8 mouse cellular contexts compared by ENCODE assay signal in the genomic region with DNA sequence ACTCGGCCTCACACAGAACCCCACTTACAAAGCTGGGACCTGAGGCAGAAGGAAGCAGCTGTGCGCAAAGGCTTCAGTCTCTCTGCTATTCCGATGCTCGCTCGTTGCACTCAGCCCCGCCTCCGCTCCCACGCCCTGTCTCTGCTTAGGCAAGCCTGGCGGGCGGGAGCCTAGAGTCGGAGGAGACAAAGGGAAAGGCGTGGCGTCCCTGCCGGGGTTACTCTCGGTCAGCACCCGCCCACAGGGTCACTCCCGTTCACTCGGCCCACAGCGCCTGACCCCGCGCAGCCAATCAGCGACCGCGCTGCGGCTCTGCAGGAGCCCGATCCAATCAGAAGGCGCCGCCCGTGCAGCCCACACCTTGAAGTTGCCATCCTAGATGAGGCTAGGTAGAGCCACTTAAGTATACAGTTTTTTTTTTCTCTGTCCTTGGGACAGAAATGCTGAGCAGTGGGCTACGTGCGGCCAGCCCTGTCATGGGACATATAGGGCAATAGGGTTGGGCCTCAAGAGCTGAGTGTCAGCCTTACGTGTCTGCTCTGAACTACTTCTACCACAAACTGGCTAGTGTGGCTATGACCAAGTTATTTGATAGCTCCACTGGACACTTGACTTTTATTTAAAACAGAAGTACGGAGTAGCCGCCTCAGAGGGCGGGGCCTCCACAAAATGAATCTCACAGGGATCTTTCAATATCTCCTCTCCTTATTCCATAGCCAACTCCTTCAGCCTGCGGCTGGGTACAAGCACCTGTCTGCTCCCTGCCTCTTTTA. TPM values are rescaled to one million over a fixed set of nuclear protein-coding genes. Genes with fewer than 3 reads are reported as not detected.
DNase-seq lines count a peak whose midpoint lies in the region; ATAC-seq and TF ChIP-seq lines count a peak whose summit lies in the region.

No protein-coding gene starts in this region.

- intact Hi-C loops in heart, postnatal 36 days (cut with DNase I) = loop anchor here (2.0 kb wide), 1 partner anchor 19 kb away; no protein-coding TSS in a partner anchor

- WGBS in forebrain, embryonic 15.5 days = 3% methylated on average over 36 of the region's 36 CpGs
- WGBS in lung, embryonic 14.5 days = 1% methylated on average over 36 of the region's 36 CpGs
- 4% methylated on average over 36 of the region's 36 CpGs for WGBS in olfactory bulb, adult 2 months
- WGBS in thymus, adult 2 months = under 1% methylated on average over 36 of the region's 36 CpGs

- peak; percentile 99 for DNase-seq in ES-E14 (ENCODE audit: low read depth, low spot score)
- peak; percentile 96 for DNase-seq in cerebellum, adult 11-12 months
- peak; percentile 91 to 92 for DNase-seq in heart, postnatal 36 days
- peak; percentile 87 to 93 for DNase-seq in layer of hippocampus, adult 2 months (ENCODE audit: low spot score in 2 of 2)
- DNase-seq in lung, embryonic 14.5 days = peak; percentile 99
- peak; percentile 97 for DNase-seq in thymus, adult 2 months

- TF ChIP-seq CTCF in layer of hippocampus, adult 2 months (conservative IDR thresholded peaks at IDR 0.05) = 0 out of 2 replicates have a peak, but pooled peaks have one; percentile 7
- no peak for TF ChIP-seq CTCF in lung, embryonic 14.5 days (IDR thresholded peaks at IDR 0.05; ENCODE audit: low read depth)
- TF ChIP-seq CTCF in olfactory bulb, adult 2 months (IDR thresholded peaks at IDR 0.05; ENCODE audit: insufficient read depth, low read depth, low read length) = no peak
- peak; percentile 52 for TF ChIP-seq CTCF in thymus, adult 2 months (IDR thresholded peaks at IDR 0.05; ENCODE audit: borderline replicate concordance, control insufficient read depth, extremely low read depth, insufficient read depth, low read length, poor library complexity)

- H3K9ac ChIP-seq in ES-E14 (ENCODE audit: insufficient read depth, low read depth, low read length, poor library complexity, severe bottlenecking) = peak overlapping the region; percentile 59
- peak overlapping the region; percentile 54 for H3K9ac ChIP-seq in forebrain, embryonic 15.5 days (replicated peaks)
- H3K9ac ChIP-seq in lung, embryonic 14.5 days = peak overlapping the region; percentile 56

- ATAC-seq in forebrain, embryonic 15.5 days (replicated peaks) = peak; percentile 96
- ATAC-seq in lung, embryonic 14.5 days (ENCODE audit: insufficient read depth) = peak; percentile 98

- peak overlapping the region; percentile 61 to 75 for H3K4me3 ChIP-seq in ES-E14 (ENCODE audit: insufficient read depth in 1 of 2, low read depth in 1 of 2, low read length in 2 of 2, poor library complexity in 1 of 2, severe bottlenecking in 1 of 2)
- peak overlapping the region; percentile 48 for H3K4me3 ChIP-seq in forebrain, embryonic 15.5 days
- peak overlapping the region; percentile 62 for H3K4me3 ChIP-seq in layer of hippocampus, adult 2 months
- peak overlapping the region; percentile 45 for H3K4me3 ChIP-seq in lung, embryonic 14.5 days (ENCODE audit: low read depth, low read length)
- peak overlapping the region; percentile 36 for H3K4me3 ChIP-seq in olfactory bulb, adult 2 months (ENCODE audit: insufficient read depth, low read depth, low read length)
- peak overlapping the region; percentile 54 for H3K4me3 ChIP-seq in thymus, adult 2 months (ENCODE audit: control insufficient read depth, insufficient read depth, low read length)

- peak overlapping the region; percentile 65 for H3K27ac ChIP-seq in ES-E14 (ENCODE audit: insufficient read depth, low read depth, low read length, poor library complexity, severe bottlenecking)
- peak overlapping the region; percentile 84 for H3K27ac ChIP-seq in forebrain, embryonic 15.5 days (replicated peaks)
- H3K27ac ChIP-seq in layer of hippocampus, adult 2 months = peak overlapping the region; percentile 91
- peak overlapping the region; percentile 93 for H3K27ac ChIP-seq in lung, embryonic 14.5 days (ENCODE audit: low read depth)
- H3K27ac ChIP-seq in olfactory bulb, adult 2 months (ENCODE audit: insufficient read depth, low read depth, low read length) = peak overlapping the region; percentile 89
- peak overlapping the region; percentile 98 for H3K27ac ChIP-seq in thymus, adult 2 months (ENCODE audit: control insufficient read depth, insufficient read depth, low read length)

- TF ChIP-seq POLR2A in olfactory bulb, adult 2 months (IDR thresholded peaks at IDR 0.05; ENCODE audit: insufficient read depth, low read depth, low read length) = peak; percentile 52; the same call in 1 of the 2 replicates
- peak; percentile 92 for TF ChIP-seq POLR2A in thymus, adult 2 months (IDR thresholded peaks at IDR 0.05; ENCODE audit: control insufficient read depth, extremely low read depth, insufficient read depth, low read length, poor library complexity)

- H3K4me1 ChIP-seq in ES-E14 (ENCODE audit: control insufficient read depth in 2 of 2, insufficient read depth in 2 of 2, low read length in 2 of 2, poor library complexity in 1 of 2) = peaks cover 3 to 16% of the 10 kb centered on the region in 2 experiments; a peak in 3 of 4 replicates
- peaks cover 28% of the 10 kb centered on the region for H3K4me1 ChIP-seq in forebrain, embryonic 15.5 days
- H3K4me1 ChIP-seq in lung, embryonic 14.5 days (ENCODE audit: insufficient read depth) = peaks cover 16% of the 10 kb centered on the region; the same call in 1 of the 2 replicates
- H3K4me1 ChIP-seq in olfactory bulb, adult 2 months (ENCODE audit: control insufficient read depth, insufficient read depth, low read length) = peaks cover 19% of the 10 kb centered on the region
- peaks cover 47% of the 10 kb centered on the region for H3K4me1 ChIP-seq in thymus, adult 2 months (replicated peaks; ENCODE audit: control insufficient read depth, insufficient read depth, low read length)

- no peaks in the 10 kb centered on the region for H3K36me3 ChIP-seq in ES-E14 (ENCODE audit: control insufficient read depth, insufficient read depth, low read length, poor library complexity, severe bottlenecking)
- no peaks in the 10 kb centered on the region for H3K36me3 ChIP-seq in forebrain, embryonic 15.5 days
- no peaks in the 10 kb centered on the region for H3K36me3 ChIP-seq in lung, embryonic 14.5 days (ENCODE audit: insufficient read depth)
- H3K36me3 ChIP-seq in thymus, adult 2 months (ENCODE audit: control insufficient read depth, insufficient read depth, low read length) = no peaks in the 10 kb centered on the region

- no peaks in the 10 kb centered on the region for H3K27me3 ChIP-seq in forebrain, embryonic 15.5 days
- H3K27me3 ChIP-seq in lung, embryonic 14.5 days (ENCODE audit: insufficient read depth, low read length) = no peaks in the 10 kb centered on the region
- no peaks in the 10 kb centered on the region for H3K27me3 ChIP-seq in thymus, adult 2 months (ENCODE audit: control insufficient read depth, insufficient read depth, low read length)

- H3K4me2 ChIP-seq in forebrain, embryonic 15.5 days (replicated peaks) = peak overlapping the region; percentile 79
- H3K4me2 ChIP-seq in lung, embryonic 14.5 days = peak overlapping the region; percentile 92

- in situ Hi-C loops in ES-E14 (cut with MboI; ENCODE audit: low sequenced_read_pairs in 2 of 2, unreplicated experiment in 2 of 2) = loop anchor here in 1 of 2 experiments (5.0 kb wide), 1 partner anchor 49 kb away; no protein-coding TSS in a partner anchor

- H3K9me3 ChIP-seq in ES-E14 (ENCODE audit: control insufficient read depth, insufficient read depth, low read depth, low read length) = no peaks in the 10 kb centered on the region
- no peaks in the 10 kb centered on the region for H3K9me3 ChIP-seq in forebrain, embryonic 15.5 days
- no peaks in the 10 kb centered on the region for H3K9me3 ChIP-seq in lung, embryonic 14.5 days (ENCODE audit: low read depth, low read length)

TF ChIP-seq in ES-E14, 5 proteins besides CTCF, POLR2A, EP300 and RAD21:
- no peak for TF ChIP-seq ZC3H11A (IDR thresholded peaks at IDR 0.05; ENCODE audit: borderline replicate concordance, low read depth, low read length)
- peak; percentile 46; the same call in 1 of the 2 replicates for TF ChIP-seq ZNF384 (IDR thresholded peaks at IDR 0.05; ENCODE audit: low read depth, low read length)

RNA-seq across cellular contexts. Expression of gene Scd3, which starts 45.2 kb away (rescaled TPM):
- total RNA-seq in ES-E14 (2012; rRNA removed) = 2.5 and 2.9 TPM in 2 replicates
- 1.5 and 1.9 TPM in 2 replicates for polyA plus RNA-seq in forebrain, embryonic 15.5 days (2015; fragmentation: Nextera tagmentation; extraction: Ambion mirVana)
- total RNA-seq in heart, postnatal 36 days (2021) = not detected
- 1 to 10 TPM; 1.6 to 2.2 TPM for total RNA-seq in layer of hippocampus, adult 2 months (2021)
- 0.20 TPM in 2 replicates for polyA plus RNA-seq in lung, embryonic 14.5 days (2014; fragmentation: Nextera tagmentation; extraction: Ambion mirVana)
- not detected in 2 replicates for polyA plus RNA-seq in olfactory bulb, adult 2 months (2012; ENCODE audit: insufficient read depth, insufficient read length, low replicate concordance, missing spikeins)
- 0.17 and 0.23 TPM in 2 replicates for polyA plus RNA-seq in thymus, adult 2 months (2012; rRNA removed)

RNA-seq across cellular contexts. Expression of gene Scd2, which starts 45.2 kb away (rescaled TPM):
- total RNA-seq in ES-E14 (2012; rRNA removed) = 284 and 303 TPM in 2 replicates
- polyA plus RNA-seq in forebrain, embryonic 15.5 days (2015; fragmentation: Nextera tagmentation; extraction: Ambion mirVana) = 253 and 267 TPM in 2 replicates
- total RNA-seq in heart, postnatal 36 days (2021) = 10 to 100 TPM; 10.7 to 13.0 TPM
- total RNA-seq in layer of hippocampus, adult 2 months (2021) = 100 to 1,000 TPM; 597 to 622 TPM
- polyA plus RNA-seq in lung, embryonic 14.5 days (2014; fragmentation: Nextera tagmentation; extraction: Ambion mirVana) = 248 and 257 TPM in 2 replicates
- polyA plus RNA-seq in olfactory bulb, adult 2 months (2012; ENCODE audit: insufficient read depth, insufficient read length, low replicate concordance, missing spikeins) = 299 and 337 TPM in 2 replicates
- 261 and 320 TPM in 2 replicates for polyA plus RNA-seq in thymus, adult 2 months (2012; rRNA removed)

RNA-seq across cellular contexts. Expression of gene Pkd2l1, which starts 56.0 kb away (rescaled TPM):
- 0.90 and 2.4 TPM in 2 replicates for total RNA-seq in ES-E14 (2012; rRNA removed)
- polyA plus RNA-seq in forebrain, embryonic 15.5 days (2015; fragmentation: Nextera tagmentation; extraction: Ambion mirVana) = 0.06 and 0.13 TPM in 2 replicates
- total RNA-seq in heart, postnatal 36 days (2021) = not detected
- total RNA-seq in layer of hippocampus, adult 2 months (2021) = under 1 TPM; 0.15 to 0.31 TPM
- polyA plus RNA-seq in lung, embryonic 14.5 days (2014; fragmentation: Nextera tagmentation; extraction: Ambion mirVana) = not detected in 2 replicates
- not detected in 2 replicates for polyA plus RNA-seq in olfactory bulb, adult 2 months (2012; ENCODE audit: insufficient read depth, insufficient read length, low replicate concordance, missing spikeins)
- polyA plus RNA-seq in thymus, adult 2 months (2012; rRNA removed) = 0.22 and 0.31 TPM in 2 replicates

Comparison
In these comparisons a context has a peak if more than half of its experiments do, and no peak if none do; other contexts are left out.
1. Peak in every context shown above with its lines: DNase-seq, ATAC-seq, H3K4me3 ChIP-seq and H3K27ac ChIP-seq.
2. CTCF ChIP-seq: peak in layer of hippocampus, adult 2 months (single experiment) and thymus, adult 2 months (single experiment); none in lung, embryonic 14.5 days (single experiment) and olfactory bulb, adult 2 months (single experiment).